Mouse (Mus musculus): Measurements from ENCODE around the gene Nfkb1.

- TF ChIP-seq MAZ (IDR thresholded peaks at IDR 0.05; ENCODE audit: low read depth, low read length) (no peak), EP300 (IDR thresholded peaks at IDR 0.05; ENCODE audit: low read length) (no peak), CTCF (conservative IDR thresholded peaks at IDR 0.05 in 1 of 2, IDR thresholded peaks at IDR 0.05 in 1 of 2; ENCODE audit: low read depth in 2 of 2, low read length in 2 of 2) (no peak), ZKSCAN1 (IDR thresholded peaks at IDR 0.05; ENCODE audit: borderline replicate concordance, low read depth, low read length) (no peak), E2F4 (IDR thresholded peaks at IDR 0.05; ENCODE audit: insufficient replicate concordance, low read depth, low read length) (no peak), MYC (IDR thresholded peaks at IDR 0.05; ENCODE audit: low read depth, low read length) (no peak), MAX (IDR thresholded peaks at IDR 0.05; ENCODE audit: low read length) (no peak), NRF1 (IDR thresholded peaks at IDR 0.05; ENCODE audit: low read depth, low read length) (no peak), UBTF (IDR thresholded peaks at IDR 0.05; ENCODE audit: low read depth, low read length) (no peak), ZNF384 (IDR thresholded peaks at IDR 0.05; ENCODE audit: low read depth, low read length) (no peak), ZMIZ1 (IDR thresholded peaks at IDR 0.05; ENCODE audit: low read depth, low read length) (no peak), POLR2AphosphoS2 (IDR thresholded peaks at IDR 0.05; ENCODE audit: low read depth, low read length) (no peak), NELFE (IDR thresholded peaks at IDR 0.05; ENCODE audit: low read depth, low read length) (no peak), POLR2A (IDR thresholded peaks at IDR 0.05; ENCODE audit: low read depth, low read length) (no peak)
Observed at GRCm38 (mm10) chr3:135650773-135651555, 40.4 kb downstream of the Nfkb1 start.

Data from CH12.LX (cell line).